Mouse (Mus musculus) adrenal gland (tissue): ENCODE measurements around the gene AU040320.

Experiments used
- intact Hi-C: fragments of 180-260 bp; cut with DNase I; formaldehyde crosslinking; loops from one replicate; pipeline ENCODE4 v1.15.1; 2025
- long read RNA-seq, 2 experiments: library from polyadenylated mRNA; unstranded; transcript quantifications; one replicate each; pipeline ENCODE4 v2.0.0; 2020; ENCODE audit warnings: borderline replicate concordance in 1 of 2; ENCODE audit not compliant: insufficient replicate concordance in 1 of 2

The AU040320 gene
- long read RNA-seq, experiment 1, full-length matches to known transcripts: 3 of 15 reads
- long read RNA-seq, experiment 1, partial matches to known transcripts: 7 of 15 reads
- long read RNA-seq, experiment 1, other reads (novel, unspliced or antisense): 5 of 15 reads
- long read RNA-seq, experiment 2, full-length matches to known transcripts: 3 of 11 reads
- long read RNA-seq, experiment 2, partial matches to known transcripts: 8 of 11 reads
- long read RNA-seq, experiment 2, other reads (novel, unspliced or antisense): 0 of 11 reads

DNA sequence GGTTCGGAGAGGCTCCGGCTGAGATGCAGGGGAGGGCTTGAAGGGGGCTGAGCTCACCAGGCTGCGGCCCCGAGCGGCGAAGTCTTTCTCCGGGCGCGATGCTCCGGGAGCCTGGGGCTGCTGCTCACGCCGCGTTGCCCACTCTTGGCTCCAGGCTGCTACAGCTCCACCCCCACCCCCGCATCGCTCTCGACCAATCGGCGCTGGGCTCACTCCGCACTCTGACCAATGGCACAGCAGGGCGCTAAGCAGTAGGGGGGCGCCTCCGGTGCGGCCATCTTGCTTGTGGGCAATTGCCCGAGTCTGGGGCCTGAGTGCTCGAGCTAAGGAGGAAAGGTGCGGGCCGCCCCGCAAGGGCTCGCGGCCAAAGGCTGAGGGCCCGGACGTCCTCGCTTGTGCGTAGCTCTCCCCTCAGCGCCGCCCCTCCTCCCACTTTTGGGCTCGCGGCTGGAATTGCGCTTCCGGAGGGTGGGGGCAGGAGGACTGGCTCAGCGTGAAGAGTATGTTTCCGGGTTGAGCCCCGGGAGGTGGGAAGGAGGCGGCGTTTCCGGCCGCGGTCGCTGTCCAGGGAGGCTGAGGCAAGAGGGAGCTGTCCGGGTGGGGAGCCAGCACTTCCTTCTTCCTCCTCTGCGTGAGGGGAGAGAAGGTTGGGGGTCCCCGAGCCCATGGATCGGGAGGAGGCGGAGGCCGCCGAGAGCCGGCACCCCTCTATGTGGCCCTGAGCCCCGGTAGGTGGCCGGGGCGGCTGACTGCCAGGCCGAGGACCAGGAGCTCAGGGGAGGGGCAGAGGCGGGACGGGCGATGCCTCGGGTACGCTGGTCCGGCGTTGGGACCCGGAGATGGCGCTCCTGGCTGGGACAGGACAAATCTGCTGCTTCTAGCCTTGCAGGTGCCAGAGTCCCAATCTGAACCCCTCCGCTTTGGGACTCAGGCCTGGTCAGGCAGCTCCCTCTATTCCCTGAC is at the start of gene AU040320, which contains the start of gene Ncdn:
Gene AU040320 (plus strand): TSS at position 277 of the 963 bp plus-strand sequence.
Gene Ncdn (minus strand): TSS at position 171 of the 963 bp plus-strand sequence.
- intact Hi-C loops: loop anchor here (5.0 kb wide), 1 partner anchor 94 kb away; no protein-coding TSS in a partner anchor

DNA sequence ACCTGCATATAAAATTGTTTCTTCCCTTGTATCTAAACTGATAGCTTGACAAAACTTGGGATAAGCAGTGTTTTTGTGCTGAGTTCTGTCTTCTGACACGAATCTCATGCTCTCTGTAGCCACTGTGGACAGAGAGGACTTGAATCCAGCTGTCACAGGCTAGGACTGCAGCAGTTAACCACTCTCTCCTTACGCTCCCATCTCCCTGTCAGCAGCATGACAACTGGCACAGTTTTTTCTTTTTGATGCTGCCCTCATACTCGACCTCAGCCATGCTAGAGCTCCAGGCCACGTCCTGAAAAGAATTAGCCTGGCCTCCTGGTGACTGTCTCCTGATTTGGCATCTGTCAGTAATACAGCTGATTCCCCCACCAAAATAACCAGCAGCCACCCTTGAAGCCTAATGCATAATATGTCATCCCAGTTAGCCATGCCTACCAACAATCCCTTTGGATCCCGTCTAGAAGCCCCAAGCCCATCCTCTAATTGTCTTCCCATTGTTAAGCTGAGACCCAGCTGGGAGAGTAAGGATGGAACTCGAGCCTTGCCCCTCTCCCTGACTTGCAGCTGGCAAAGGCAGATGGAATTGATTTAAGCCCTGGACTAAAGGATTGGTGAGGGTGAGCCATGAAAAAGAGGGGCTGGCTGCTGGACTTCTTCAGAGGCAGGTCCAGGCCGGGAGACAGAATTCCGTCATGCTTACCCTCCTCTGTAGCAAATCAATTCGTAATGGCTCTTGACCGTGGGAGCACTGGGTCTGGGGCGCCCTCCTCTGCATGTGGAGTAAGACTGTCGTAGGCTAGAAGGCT is 46.5 kb upstream of the AU040320 start:
- intact Hi-C loops: no loop called here

DNA sequence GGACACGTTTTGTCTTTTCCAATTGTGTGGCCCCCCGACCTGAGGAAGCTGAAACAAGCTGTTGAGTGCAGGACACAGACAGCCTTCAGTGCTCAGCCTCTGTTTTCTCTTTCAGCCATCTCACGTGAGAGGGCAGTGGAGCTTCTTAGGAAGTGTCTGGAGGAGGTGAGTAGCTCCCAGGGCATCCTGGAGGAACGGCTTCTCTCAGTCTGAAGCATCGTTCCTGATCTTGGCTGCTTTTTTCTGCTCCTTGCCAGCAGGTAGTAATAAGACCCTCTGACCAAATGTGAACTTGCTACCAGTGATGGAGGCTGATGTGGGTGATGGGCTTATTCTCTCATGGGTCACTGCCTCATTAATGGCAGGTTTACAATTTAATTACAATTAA is 45.9 kb upstream of the AU040320 start:
- intact Hi-C loops: no loop called here

DNA sequence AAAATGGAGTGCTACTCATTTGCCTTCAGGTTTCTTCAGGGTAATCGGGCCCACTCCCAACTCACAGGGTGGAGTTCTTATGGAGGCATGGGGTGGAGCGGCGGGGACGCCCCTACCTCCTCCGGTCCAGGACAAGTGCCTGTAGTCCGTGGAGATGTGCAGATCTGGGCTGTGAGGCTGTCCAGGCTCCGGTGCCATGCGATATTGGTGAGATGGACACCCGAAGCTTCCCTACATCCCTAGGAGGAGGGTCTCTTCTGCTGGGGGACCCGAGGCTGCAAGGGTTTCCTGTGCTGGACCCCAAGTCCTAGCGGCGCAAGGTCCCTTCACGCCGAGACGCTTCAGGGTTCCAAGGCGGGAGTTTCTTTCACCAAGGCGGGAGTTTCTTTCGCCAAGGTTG is 21.2 kb upstream of the AU040320 start:
- intact Hi-C loops: no loop called here

GRCm38 (mm10) chr4:126732531-126733380 is 20.6 kb upstream of the AU040320 start:
- intact Hi-C loops: no loop called here

- intact Hi-C loops: no loop called here
Observed at GRCm38 (mm10) chr4:126734001-126734603, 19.2 kb upstream of the AU040320 start.

- intact Hi-C loops: no loop called here
Observed at GRCm38 (mm10) chr4:126734700-126735381, 18.5 kb upstream of the AU040320 start.

DNA sequence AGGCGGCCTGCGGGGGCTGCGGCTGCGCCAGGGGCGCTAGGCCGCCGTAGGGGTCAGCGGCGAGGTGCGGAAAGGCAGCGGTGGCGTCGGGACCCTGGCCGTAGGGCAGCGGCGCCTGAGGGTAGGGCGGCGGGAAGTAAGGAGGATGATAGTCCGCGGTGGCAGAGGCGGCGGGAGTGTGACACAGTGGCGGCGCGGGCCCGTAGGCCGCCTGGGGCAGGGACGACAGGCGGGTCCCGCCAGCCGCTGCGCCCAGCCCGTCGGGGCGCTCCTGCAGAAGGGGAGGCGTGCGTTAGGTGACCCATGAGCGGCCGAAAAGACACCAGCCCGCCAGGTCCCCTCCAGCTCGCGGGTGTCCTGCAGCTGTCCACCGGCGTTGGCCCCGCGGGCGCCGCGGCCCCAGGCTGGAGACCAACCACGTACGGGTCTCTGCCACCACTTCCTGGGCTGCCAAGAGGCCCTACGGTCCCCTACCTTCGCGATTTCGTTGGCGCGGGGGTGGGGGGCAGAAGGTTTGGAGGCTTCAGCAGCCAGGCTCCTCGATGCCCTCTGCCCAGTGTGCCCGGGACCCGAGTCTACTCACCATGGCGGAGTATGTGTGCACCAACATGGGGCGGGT is 17.9 kb upstream of the AU040320 start:
- intact Hi-C loops: no loop called here

- intact Hi-C loops: no loop called here
Observed at GRCm38 (mm10) chr4:126736001-126736414, 17.3 kb upstream of the AU040320 start, which contains the start of gene Tfap2e. Tfap2e (minus strand) TSS chr4:126736240.

- intact Hi-C loops: loop anchor here (1.0 to 2.0 kb wide), 2 partner anchors 107 to 140 kb away; no protein-coding TSS in a partner anchor
Observed at GRCm38 (mm10) chr4:126739966-126740676, 13.2 kb upstream of the AU040320 start.

- intact Hi-C loops: loop anchor here (2.0 kb wide), 1 partner anchor 109 kb away; no protein-coding TSS in a partner anchor
Observed at GRCm38 (mm10) chr4:126741448-126741847, 11.9 kb upstream of the AU040320 start.

GRCm38 (mm10) chr4:126742976-126743375 is 10.4 kb upstream of the AU040320 start:
- intact Hi-C loops: loop anchor here (2.0 kb wide), 1 partner anchor 188 kb away; no protein-coding TSS in a partner anchor

GRCm38 (mm10) chr4:126743713-126744112 is 9.6 kb upstream of the AU040320 start:
- intact Hi-C loops: loop anchor here (2.0 kb wide), 1 partner anchor 189 kb away; no protein-coding TSS in a partner anchor

DNA sequence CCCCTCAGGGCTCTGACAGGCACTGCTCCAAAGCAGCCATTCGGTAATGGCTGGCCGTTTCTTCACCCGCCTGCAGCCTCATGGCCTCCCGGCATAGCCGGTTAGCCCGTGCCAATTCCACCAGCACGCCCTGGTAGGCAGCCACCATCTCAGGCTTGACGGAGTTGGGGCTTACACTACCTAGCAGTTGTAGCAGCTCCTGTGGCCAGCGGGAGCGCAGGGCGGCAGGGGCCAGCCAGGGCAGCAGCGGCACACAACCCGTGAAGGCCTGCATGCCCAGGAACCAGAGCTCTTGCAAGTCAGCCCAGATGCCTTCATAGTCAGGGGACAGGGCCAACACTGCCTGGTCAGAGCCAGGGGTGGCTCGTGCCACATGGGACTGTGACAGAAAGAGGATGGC is 8.5 kb upstream of the AU040320 start:
- intact Hi-C loops: loop anchor here (5.0 kb wide), 1 partner anchor 92 kb away; no protein-coding TSS in a partner anchor

- intact Hi-C loops: loop anchor here (5.0 kb wide), 1 partner anchor 92 kb away; no protein-coding TSS in a partner anchor
Observed at GRCm38 (mm10) chr4:126745506-126746193, 7.7 kb upstream of the AU040320 start.

- intact Hi-C loops: loop anchor here (5.0 kb wide), 1 partner anchor 91 kb away; no protein-coding TSS in a partner anchor
Observed at GRCm38 (mm10) chr4:126746194-126746840, 7.0 kb upstream of the AU040320 start.
